Mouse (Mus musculus) CD4-positive, CD25-positive, alpha-beta regulatory T cell (primary cell): ENCODE results near the gene Gm10647. TPM values are rescaled to one million over a fixed set of nuclear protein-coding genes. Genes with fewer than 3 reads are reported as not detected.

Source experiments
- polyA plus RNA-seq: library from polyadenylated mRNA; unstranded; fragments of 100-300 nt; shearing (Covaris generic); gene quantifications from one replicate; pipeline ENCODE4 v1.2.1, GENCODE M21; 2017

Gm10647 gene
- polyA plus RNA-seq, result not detected

DNA sequence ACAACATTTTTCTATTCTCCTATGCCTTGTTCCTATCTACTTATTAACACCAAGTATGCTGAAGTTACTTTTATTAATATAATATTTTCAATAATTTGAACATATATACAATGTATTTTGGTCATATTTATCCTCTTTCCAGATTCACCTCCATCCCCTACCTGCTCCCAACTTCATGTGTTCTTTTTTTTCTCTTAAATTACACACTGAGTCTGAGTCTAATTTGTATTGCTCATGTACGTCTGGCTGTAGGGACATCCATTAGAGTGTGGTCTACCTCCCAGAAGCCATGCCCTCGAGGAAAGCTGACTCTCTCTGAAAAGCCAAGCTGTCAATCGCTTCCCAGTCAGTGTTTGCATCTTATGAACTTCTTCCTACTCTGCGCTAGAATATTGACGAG lies at the start of gene Gm10647:
TSS of gene Gm10647 (plus strand) at position 301 of the 400 bp plus-strand sequence.

DNA sequence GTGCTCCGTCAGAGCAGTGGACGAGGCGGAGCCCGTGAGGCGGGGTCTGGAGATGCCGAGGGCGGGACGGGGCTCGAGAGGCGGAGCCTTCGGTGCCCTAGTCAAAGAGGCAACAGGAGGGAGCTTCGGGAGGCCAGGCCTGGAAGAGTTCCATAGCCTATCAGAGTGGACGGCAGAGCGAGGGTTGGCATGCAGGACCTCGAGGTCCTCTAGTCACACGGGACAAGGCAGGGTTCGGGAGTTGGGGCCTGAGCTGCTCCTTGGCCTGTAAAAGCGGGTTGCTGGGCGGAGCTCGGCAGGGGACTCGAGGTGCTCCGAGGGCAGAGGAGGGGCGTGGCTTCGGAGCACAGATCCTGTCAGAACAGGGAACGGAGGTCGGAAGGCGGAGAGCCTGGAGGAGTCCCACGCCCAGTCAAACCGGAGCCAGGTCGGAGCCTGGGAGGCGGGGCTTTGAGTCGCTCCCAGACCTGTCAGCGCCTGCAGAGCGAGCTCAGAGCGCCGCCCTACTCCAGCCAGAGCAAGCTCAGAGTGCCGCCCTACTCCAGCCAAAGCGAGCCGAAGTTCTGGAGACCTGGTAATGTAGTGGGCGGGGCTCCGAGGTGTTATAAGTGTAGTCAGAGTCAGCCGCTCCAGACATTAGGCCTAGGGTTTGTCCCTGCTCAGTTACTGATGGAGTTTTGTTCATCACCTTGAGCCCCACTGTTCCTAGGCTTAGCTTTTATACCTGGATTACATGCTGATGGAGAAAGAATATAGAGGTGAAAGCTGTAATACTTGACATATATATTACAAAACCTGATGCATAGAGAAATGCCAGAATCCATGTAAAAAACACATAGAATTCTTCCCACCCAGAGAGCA lies 1.1 kb upstream of the Gm10647 start, which contains the start of gene Aph1b:
TSS of gene Aph1b (minus strand) at position 27 of the 861 bp plus-strand sequence.

DNA sequence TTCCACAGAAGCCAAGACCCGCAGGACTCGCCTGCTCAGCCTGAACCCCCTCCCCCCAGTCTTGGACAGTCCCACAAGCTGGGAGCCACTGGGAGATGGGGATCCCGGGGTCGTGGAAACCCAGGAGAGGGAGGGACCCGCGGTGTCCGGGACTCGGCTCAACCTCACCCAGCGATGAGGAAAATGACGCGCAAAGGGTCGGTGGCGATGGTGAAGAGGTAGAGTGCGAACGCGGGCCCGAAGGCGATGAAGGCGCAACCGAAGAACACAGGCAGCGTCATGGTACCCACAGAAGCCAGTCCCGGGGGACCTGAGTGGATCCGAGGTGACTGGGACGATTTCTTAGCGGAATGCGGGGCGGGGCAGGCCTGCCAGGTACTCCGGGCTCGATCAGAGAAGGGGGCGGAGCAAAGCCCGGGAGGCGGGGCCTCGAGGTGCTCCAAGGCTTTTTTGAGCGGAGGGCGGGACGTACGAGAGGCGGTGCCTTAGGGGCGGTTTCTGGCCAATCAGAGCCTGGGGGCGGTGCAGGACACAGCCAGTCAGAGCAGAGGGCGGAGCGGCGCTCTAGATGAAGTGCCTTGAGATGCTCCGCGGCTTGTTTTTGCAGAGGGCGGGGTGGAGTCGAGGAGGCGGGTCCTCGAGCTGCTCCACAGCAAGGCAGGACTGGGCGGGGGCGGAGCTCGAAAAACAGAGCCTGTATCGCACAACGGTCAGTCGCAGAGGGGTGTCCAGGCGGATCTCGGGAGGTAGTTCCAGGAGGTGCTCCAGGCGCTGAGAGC lies 37.7 kb downstream of the Gm10647 start, which contains the start of gene Aph1c:
TSS of gene Aph1c (minus strand) at position 409 of the 779 bp plus-strand sequence.

Other genes with a start within 250 kb of the Gm10647 start
- gene Usp3, start 203.9 kb upstream of the Gm10647 start, polyA plus RNA-seq, result 205 TPM
- 6.2 TPM for gene Car12, start 83.4 kb upstream of the Gm10647 start, polyA plus RNA-seq
- gene Aph1b, start 1.5 kb upstream of the Gm10647 start, polyA plus RNA-seq, result 0.90 TPM
- 0.26 TPM for gene Aph1c, start 37.7 kb downstream of the Gm10647 start, polyA plus RNA-seq
- gene Rab8b, start 122.6 kb downstream of the Gm10647 start, polyA plus RNA-seq, result 114 TPM
- 205 TPM for gene Rps27l, start 149.0 kb downstream of the Gm10647 start, polyA plus RNA-seq
- 34.9 TPM for gene Lactb, start 178.4 kb downstream of the Gm10647 start, polyA plus RNA-seq